Mouse (Mus musculus) thymus, adult 2 months (tissue): ENCODE results near the gene Canx. TPM values are rescaled to one million over a fixed set of nuclear protein-coding genes. Genes with fewer than 3 reads are reported as not detected.

Experiments used
- DNase-seq: peaks from one replicate; pipeline ENCODE4 v3.0.0; 2021
- H3K27ac ChIP-seq: fragments of 200-500 bp; 2 replicates; pipeline ENCODE4 v1.5.1; 2012; ENCODE audit warnings: low read length, control low read depth; ENCODE audit not compliant: control insufficient read depth, insufficient read depth
- H3K27me3 ChIP-seq: fragments of 200-500 bp; 2 replicates; pipeline ENCODE4 v1.6.1; 2012; ENCODE audit warnings: mild to moderate bottlenecking, low read length, moderate library complexity, mixed read lengths; ENCODE audit not compliant: control insufficient read depth, insufficient read depth
- H3K36me3 ChIP-seq: fragments of 200-500 bp; 2 replicates; pipeline ENCODE4 v1.6.1; 2012; ENCODE audit warnings: mild to moderate bottlenecking, low read length, moderate library complexity; ENCODE audit not compliant: control insufficient read depth, insufficient read depth
- H3K4me1 ChIP-seq: fragments of 200-500 bp; replicated peaks from 2 replicates; pipeline ENCODE4 v1.6.1; 2012; ENCODE audit warnings: low read length; ENCODE audit not compliant: control insufficient read depth, insufficient read depth
- H3K4me3 ChIP-seq: fragments of 200-500 bp; 2 replicates; pipeline ENCODE4 v1.5.1; 2012; ENCODE audit warnings: mild to moderate bottlenecking, low read length, control low read depth, moderate library complexity; ENCODE audit not compliant: control insufficient read depth, insufficient read depth
- CTCF ChIP-seq: fragments of 200-500 bp; IDR thresholded peaks from 2 replicates; pipeline ENCODE4 v1.5.1; 2012; ENCODE audit warnings: mild to moderate bottlenecking, control low read depth, low read length, moderate library complexity, borderline replicate concordance; ENCODE audit not compliant: control insufficient read depth, poor library complexity, insufficient read depth; ENCODE audit errors: extremely low read depth
- POLR2A ChIP-seq: fragments of 200-500 bp; IDR thresholded peaks from 2 replicates; pipeline ENCODE4 v1.6.1; 2012; ENCODE audit warnings: mild to moderate bottlenecking, low read length, control low read depth, moderate library complexity; ENCODE audit not compliant: control insufficient read depth, poor library complexity, insufficient read depth; ENCODE audit errors: extremely low read depth
- WGBS: fragments of 180-500 bp; shearing (Covaris S2); methylation state at CpG from one replicate; pipeline ENCODE4 v1.1.7; 2018; 5-methylcytosine and 5-hydroxymethylcytosine counted together
- polyA plus RNA-seq: library from polyadenylated mRNA; depleted of rRNA; stranded (reverse); fragments of >200 nt; gene quantifications from 2 replicates; pipeline ENCODE4 v1.2.3, GENCODE M21; 2012

Gene Canx
- polyA plus RNA-seq, 1 experiment = 44.3 TPM

- no peak overlapping the region for H3K27ac ChIP-seq
- H3K4me1 ChIP-seq = no peaks in the 10 kb centered on the region
- no peak for DNase-seq
- H3K36me3 ChIP-seq = peaks cover 94% of the 10 kb centered on the region
- TF ChIP-seq CTCF = no peak
- TF ChIP-seq POLR2A = no peak
- H3K27me3 ChIP-seq = no peaks in the 10 kb centered on the region
- 93% methylated on average over 2 of the region's 2 CpGs for WGBS
- H3K4me3 ChIP-seq = no peak overlapping the region
Observed at GRCm38 (mm10) chr11:50303406-50303805, 22.1 kb downstream of the Canx start.

GRCm38 (mm10) chr11:50292190-50292855 lies 33.1 kb downstream of the Canx start, which contains the start of gene Maml1:
Gene Maml1 (minus strand): TSS chr11:50292311.
- WGBS = under 1% methylated on average over 45 of the region's 45 CpGs
- Histone ChIP-seq H3K4me3 (peak within 1 kb of the TSS; percentile 93), H3K27me3 (no peaks in the 10 kb centered on the region), H3K4me1 (peaks cover 11% of the 10 kb centered on the region), H3K27ac (peak within 1 kb of the TSS; percentile 33), H3K36me3 (peaks cover 15% of the 10 kb centered on the region)
- peak; percentile 96 for DNase-seq
- TF ChIP-seq CTCF = 0 out of 2 replicates have a peak, but pooled peaks have one; percentile 46
- peak; percentile 87 for TF ChIP-seq POLR2A

- Histone ChIP-seq H3K36me3 (peaks cover 7% of the 10 kb centered on the region), H3K27ac (peak overlapping the region; percentile 33; the same call in 1 of the 2 replicates), H3K27me3 (no peaks in the 10 kb centered on the region), H3K4me3 (peak overlapping the region; percentile 93), H3K4me1 (peaks cover 17% of the 10 kb centered on the region)
- TF ChIP-seq CTCF (no peak; the same call in 1 of the 2 replicates), POLR2A (no peak)
- WGBS = under 1% methylated on average over 85 of the region's 85 CpGs
- peak; percentile 50 for DNase-seq
Observed at GRCm38 (mm10) chr11:50291321-50292165, 33.9 kb downstream of the Canx start.

GRCm38 (mm10) chr11:50290486-50291225 lies 34.8 kb downstream of the Canx start:
- no peak for DNase-seq
- no peak for TF ChIP-seq POLR2A
- Histone ChIP-seq H3K27ac (no peak overlapping the region), H3K4me1 (peaks cover 21% of the 10 kb centered on the region), H3K4me3 (peak overlapping the region; percentile 93), H3K27me3 (no peaks in the 10 kb centered on the region), H3K36me3 (no peaks in the 10 kb centered on the region)
- 21% methylated on average over 20 of the region's 20 CpGs for WGBS

- no peak for DNase-seq
- Histone ChIP-seq H3K27me3 (no peaks in the 10 kb centered on the region), H3K4me3 (no peak overlapping the region), H3K27ac (peak overlapping the region; percentile 58), H3K4me1 (peaks cover 22% of the 10 kb centered on the region), H3K36me3 (no peaks in the 10 kb centered on the region)
- no peak for TF ChIP-seq CTCF
- no peak for TF ChIP-seq POLR2A
- WGBS = 8% methylated on average over 1 of the region's 1 CpGs
Observed at GRCm38 (mm10) chr11:50286428-50286827, 39.0 kb downstream of the Canx start.

- TF ChIP-seq POLR2A (no peak), CTCF (no peak)
- no peak for DNase-seq
- H3K4me1 ChIP-seq = peaks cover 24% of the 10 kb centered on the region
- WGBS = 94% methylated on average over 7 of the region's 7 CpGs
- no peak overlapping the region for H3K4me3 ChIP-seq
- H3K36me3 ChIP-seq = no peaks in the 10 kb centered on the region
- no peaks in the 10 kb centered on the region for H3K27me3 ChIP-seq
- H3K27ac ChIP-seq = no peak overlapping the region; the same call in 1 of the 2 replicates
Observed at GRCm38 (mm10) chr11:50285696-50286095, 39.8 kb downstream of the Canx start.
